Mouse (Mus musculus) CD4-positive, CD25-positive, alpha-beta regulatory T cell, adult 2 months (primary cell): Measurements from ENCODE around the gene Pofut2.

Experiments
- DNase-seq: peaks from one replicate; pipeline ENCODE4 v3.0.0-alpha.2; 2012; ENCODE audit warnings: low read depth, low spot score

The Pofut2 gene

GRCm38 (mm10) chr10:77314711-77315266 is 55.8 kb downstream of the Pofut2 start:
- DNase-seq = no peak

- DNase-seq = no peak
Observed at GRCm38 (mm10) chr10:77315682-77316081, 56.7 kb downstream of the Pofut2 start.
